Mouse (Mus musculus) lung, postnatal 14 days (tissue): ENCODE data around the gene Agtrap.
"Not testable (repeated sequence)": the region's sequence is repeated elsewhere in the genome, so short reads cannot be mapped to it uniquely, and the experiment has no call there.

ENCODE experiments used
- DNase-seq: peaks from one replicate; pipeline ENCODE4 v3.0.0; 2021

Agtrap gene

DNA sequence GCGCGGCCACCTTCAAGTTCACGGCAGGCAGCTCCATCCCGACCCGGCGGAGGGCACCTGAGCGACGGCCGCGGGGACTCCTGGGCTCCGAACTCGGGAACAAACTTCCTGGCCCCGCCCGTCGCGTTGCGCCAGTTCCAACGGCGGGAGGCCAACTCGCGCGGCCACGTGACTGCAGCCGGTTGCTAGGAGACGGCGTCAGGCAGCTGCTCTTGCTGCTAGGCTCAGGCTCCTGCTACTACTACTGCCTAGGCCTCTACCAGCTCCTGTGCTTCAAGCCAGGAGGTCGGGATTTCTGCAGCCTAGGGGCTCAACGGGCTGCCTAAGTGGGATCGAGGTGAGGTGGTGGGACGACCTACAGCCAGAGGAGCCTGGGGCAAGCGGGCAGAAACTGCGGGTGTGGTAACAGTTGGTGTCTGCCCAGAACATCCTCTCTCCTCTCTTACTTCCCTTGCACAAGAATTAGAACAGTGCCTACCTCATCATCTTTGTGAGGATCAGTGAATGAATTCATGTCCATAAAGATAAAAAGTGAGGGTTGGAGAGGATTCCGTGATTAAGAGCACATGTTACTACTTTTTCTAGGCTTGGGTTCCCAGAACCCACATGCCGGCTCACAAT, at the start of gene Agtrap:
TSS of gene Agtrap (minus strand) at position 125 of the 621 bp plus-strand sequence.
- DNase-seq, result peak; percentile 96

DNA sequence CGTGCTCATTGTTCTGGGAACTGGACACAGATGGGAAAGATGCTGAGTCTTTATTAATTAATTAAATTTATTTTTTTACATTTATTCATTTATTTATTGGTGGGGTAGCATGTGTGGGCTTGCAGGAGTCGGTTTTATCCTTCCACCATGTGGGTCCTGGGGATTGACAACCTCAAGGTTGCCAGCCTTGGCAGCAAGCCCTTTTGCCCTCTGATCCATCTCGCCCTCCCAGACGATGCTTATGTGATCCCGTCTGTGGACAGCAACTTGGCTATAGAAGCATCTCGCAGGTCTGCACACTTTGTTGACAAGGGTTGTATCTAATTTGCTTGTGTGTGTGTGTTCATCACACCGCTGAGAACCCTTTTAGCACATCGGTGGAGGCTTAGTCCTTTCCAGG, 49.7 kb upstream of the Agtrap start:
- no peak for DNase-seq

GRCm38 (mm10) chr4:148134988-148135387, 47.2 kb upstream of the Agtrap start:
- no peak for DNase-seq

GRCm38 (mm10) chr4:148131497-148132081, 43.8 kb upstream of the Agtrap start:
- no peak for DNase-seq

DNA sequence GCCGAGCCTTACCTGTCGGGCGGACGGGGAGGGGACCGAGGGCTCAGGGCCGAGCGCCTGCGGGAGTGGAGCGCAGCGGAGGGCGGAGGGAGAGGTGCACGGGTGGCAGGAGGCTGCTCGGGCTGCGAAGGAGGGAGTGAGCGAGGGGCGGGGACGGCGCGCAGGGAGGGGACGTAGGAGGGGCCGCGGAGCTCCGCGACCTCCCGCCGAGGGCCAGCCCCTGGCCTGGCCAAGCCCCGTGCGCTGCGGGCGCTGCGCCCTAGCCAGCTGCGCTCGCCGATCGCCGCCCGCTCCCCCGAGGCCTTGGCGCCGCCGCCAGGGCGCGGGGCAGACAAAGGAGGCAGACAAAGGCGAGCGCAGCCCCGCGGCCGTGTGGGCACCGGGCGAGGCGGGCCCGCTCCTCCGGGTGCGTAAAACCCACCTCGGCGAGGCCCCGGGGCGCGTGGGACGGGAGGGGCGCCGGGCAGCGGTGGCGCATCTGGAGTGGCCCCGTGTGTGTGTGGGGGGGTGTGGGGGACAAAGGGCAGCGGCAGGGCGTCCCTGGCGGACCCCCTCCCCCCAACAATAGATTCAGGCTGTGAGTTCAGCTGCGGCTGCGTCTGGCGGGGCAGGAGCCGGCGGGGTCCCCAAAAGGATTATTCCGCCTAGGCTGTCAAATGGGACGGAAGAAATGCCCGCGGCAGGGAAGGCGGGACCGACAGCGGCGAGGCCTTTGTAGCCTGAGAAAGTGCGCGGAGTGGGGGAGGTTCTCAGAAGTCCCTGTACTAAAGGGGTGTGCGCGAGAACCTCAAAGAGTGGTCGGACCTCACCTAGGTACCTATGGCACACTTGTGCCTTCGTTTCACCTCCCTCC, 43.0 kb upstream of the Agtrap start, which contains the start of gene Draxin:
TSS of gene Draxin (minus strand) at position 138 of the 853 bp plus-strand sequence.
- DNase-seq, result peak; percentile 52

GRCm38 (mm10) chr4:148130133-148130532, 42.3 kb upstream of the Agtrap start, which contains the start of gene Mad2l2:
Gene Mad2l2 (plus strand): TSS chr4:148130384.
- no peak for DNase-seq

GRCm38 (mm10) chr4:148128672-148129071, 40.8 kb upstream of the Agtrap start:
- DNase-seq, result no peak

- no peak for DNase-seq
Measured at GRCm38 (mm10) chr4:148128241-148128640, 40.4 kb upstream of the Agtrap start.

DNA sequence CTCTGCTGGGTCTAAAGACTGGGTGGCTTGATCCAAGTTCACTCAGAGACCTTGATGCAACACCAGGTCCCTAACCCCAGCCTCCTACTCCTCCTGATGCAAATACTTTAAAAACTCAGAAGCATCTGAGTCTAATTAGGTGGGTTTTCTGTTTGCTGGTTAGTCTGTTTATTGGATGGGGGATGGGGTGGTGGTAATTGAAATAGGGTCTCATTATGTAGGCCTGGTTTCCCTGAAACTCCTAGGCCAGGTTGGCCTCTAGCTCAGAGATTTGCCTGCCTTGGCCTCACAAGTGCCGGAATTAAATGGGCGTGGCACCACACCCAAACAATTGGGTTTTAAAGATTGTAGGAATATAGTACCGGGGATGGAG, 34.8 kb upstream of the Agtrap start:
- DNase-seq, result no peak

DNA sequence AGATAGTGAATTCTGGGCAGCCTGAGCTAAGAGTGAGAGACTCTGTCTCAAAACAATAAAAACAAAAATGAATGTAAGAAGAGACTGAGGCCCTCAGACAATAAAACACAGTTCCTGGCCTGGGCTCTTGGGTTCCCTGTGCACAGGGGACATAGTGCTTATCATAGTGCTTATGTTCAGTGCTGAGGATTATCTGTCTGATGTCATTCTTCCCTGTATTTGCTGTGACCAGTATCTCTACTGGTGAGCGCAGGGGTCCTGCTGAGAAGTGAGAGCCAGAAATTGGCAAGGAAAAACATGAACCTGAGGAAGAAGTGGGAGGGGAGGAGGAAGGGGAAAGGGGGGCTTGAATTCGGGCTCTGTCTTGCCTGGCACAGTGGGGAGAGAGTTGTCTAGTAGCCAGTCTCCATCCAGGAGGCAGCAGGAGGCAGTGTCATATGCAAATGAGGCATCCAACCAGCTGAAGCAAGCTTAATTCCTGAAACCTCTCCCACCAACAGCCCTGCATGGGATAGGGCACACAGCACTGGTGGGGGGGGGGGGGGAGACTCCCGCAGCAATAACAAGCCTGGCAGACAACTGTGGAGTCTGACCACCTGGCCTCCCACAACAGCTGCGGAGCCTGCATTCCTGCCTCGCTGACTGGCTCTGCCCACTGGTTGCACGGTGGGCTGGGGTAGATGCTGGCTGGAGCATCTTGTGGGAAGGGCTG, 34.3 kb upstream of the Agtrap start:
- no peak for DNase-seq

GRCm38 (mm10) chr4:148121362-148121761, 33.5 kb upstream of the Agtrap start:
- no peak for DNase-seq

- DNase-seq, result no peak
Measured at GRCm38 (mm10) chr4:148120555-148120954, 32.7 kb upstream of the Agtrap start.

DNA sequence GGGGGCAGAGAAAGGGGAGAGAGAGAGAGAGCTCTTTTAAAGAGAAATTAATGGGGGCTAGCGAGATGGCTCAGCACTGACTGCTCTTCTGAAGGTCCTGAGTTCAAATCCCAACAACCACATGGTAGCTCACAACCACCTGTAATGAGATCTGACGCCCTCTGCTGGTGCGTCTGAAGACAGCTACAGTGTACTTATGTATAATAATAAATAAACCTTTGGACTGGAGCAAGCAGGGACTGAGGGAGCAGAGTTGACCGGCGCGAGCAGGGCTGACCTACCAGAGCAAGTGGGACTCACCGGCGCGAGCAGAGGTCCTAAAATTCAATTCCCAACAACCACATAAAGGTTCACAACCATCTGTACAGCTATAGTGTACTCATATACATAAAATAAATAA, 31.7 kb upstream of the Agtrap start:
- DNase-seq, result not testable (repeated sequence)

DNA sequence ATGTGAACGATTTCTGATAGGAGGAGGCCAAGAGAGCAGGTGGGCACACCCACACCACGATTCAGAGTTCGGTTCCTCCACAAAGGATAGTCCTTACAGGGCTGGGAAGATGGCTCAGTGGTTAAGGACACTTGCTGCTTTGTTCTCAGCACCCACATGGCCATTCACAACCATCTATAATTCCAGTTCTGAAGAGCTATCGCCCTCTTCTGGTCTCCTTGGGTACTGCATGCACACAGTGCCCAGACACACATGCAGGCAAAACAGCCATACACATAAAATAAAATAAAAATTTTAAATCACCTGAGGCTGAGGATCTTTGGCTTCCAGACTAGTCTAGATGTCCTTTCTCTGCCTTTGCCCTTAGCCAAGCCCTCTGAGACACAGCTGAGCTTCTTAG, 29.6 kb upstream of the Agtrap start:
- no peak for DNase-seq

DNA sequence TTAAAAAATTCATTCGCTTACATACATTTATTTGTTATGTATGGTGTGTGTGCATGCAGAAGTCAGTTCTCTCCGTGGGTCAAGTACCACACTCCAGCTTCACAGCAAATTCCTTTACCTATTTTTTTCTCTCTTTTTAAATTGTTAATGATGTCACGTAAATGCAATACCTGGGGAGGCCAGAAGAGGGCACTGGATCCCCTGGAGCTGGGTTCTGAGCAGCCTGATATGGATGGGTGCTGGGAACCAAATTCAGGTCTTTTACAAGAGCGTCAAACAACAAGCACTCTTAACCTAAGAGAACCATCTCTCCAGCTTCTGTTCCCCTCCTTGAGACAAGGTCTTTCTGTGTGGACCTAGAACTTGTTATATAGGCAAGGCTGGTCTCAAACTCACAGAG, 28.8 kb upstream of the Agtrap start:
- DNase-seq, result no peak

DNA sequence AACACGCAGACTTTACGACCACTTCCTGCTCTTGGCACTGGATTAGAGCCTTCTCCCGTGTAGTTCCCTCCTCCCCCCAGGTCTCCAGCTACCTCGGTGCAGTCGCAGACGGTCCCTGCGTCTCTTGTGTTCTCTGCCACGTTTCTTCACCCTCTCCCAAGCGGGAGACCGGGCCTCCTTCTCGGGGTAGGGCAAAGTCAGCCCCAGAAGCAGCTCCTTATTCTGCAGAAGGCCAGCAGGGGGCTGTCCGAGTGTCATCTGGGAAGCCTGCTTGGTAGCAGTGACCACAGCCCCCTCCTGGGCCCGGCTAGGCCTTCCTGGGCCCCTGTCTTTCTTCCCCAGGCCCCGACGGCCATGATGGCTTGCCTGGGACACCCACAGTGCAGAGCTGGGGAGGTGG, 27.6 kb upstream of the Agtrap start:
- DNase-seq, result peak; percentile 44

- DNase-seq, result peak; percentile 90
Measured at GRCm38 (mm10) chr4:148114758-148115391, 27.0 kb upstream of the Agtrap start.

DNA sequence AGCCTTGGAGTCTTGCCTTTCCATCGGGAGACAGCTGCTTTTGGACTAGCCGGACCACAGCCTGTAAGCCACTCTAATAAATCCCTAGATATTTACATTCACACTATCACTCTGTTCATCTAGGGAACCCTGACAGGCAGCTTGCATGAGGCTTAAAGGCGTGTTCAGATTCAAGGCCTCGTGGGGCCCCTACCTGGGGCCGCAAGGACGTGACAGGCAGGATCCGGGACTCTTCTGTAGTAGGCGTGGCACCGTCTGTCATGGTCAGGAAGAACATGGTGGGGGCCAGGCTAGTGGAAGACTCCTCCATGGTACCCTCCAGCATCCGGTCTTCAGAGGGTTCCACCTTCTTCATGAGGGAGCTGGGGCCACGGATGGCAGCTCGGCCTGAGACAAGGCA, 24.7 kb upstream of the Agtrap start:
- no peak for DNase-seq

DNA sequence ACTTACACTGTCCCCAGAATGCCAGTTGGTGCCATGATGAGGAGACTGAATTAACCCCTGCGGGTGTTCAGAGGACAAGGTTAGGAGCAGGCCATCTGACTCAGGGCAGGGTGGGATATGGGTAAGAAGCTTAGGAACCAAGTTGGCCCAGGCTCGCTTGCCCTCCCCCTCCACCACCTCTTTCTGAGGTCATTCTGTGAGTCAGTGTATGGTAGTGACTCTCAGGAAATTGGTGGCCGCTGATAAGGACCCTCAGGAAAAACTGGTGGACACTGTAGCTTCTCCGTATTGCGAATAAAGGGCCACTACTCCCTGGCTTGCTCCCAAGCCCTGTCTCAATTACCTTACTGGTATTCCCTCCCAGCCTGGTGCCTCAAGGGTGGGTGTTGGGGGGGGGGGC, 21.4 kb upstream of the Agtrap start:
- DNase-seq, result no peak

DNA sequence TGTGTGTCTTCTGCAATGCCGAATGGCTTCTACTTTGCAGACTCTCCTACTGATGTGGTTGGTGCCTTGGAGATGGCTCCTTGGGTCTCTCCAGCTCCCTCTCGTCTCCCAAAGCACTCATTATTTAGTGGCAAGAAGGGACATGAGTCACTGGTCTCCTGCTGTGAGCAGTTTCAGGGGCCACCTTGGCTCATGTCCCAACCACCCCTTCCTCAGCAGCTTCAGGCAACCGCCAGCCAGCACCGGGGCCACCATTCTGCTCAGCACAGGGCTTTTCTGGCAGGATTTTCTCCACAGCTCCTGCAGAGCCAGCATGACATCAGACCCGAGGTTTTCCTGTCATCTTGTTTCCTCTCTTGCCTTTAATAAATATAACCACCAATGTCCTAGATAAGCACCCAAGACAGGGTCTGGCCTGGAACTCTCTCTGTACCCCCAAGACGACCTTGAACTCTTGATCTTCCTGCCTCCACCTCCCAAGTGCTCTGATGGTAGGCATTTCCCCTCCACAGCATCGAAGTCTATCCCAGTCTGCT, 20.8 kb upstream of the Agtrap start:
- DNase-seq, result no peak

GRCm38 (mm10) chr4:148107621-148108291, 19.9 kb upstream of the Agtrap start:
- no peak for DNase-seq

GRCm38 (mm10) chr4:148104146-148104545, 16.3 kb upstream of the Agtrap start:
- DNase-seq, result no peak
